Mouse (Mus musculus) midbrain, embryonic 10.5 days (tissue): Measurements from ENCODE around the gene Cavin1. TPM values are rescaled to one million over a fixed set of nuclear protein-coding genes. Genes with fewer than 3 reads are reported as not detected.
A peak's percentile ranks its signal among the peaks of the same experiment; 100 is the strongest.

ENCODE experiments used
- DNase-seq: peaks from one replicate; pipeline ENCODE4 v3.0.0-alpha.2; 2017; ENCODE audit warnings: low spot score
- H3K27ac ChIP-seq: fragments of 300-500 bp; sonication (generic); replicated peaks from 2 replicates; pipeline ENCODE4 v1.5.1; 2016; ENCODE audit warnings: mild to moderate bottlenecking
- H3K27me3 ChIP-seq: fragments of 300-500 bp; sonication (generic); 2 replicates; pipeline ENCODE4 v1.6.1; 2016; ENCODE audit warnings: low read depth, mild to moderate bottlenecking; ENCODE audit not compliant: poor library complexity, severe bottlenecking
- H3K36me3 ChIP-seq: fragments of 300-500 bp; sonication (generic); 2 replicates; pipeline ENCODE4 v1.6.1; 2016; ENCODE audit warnings: mild to moderate bottlenecking, moderate library complexity
- H3K4me1 ChIP-seq: fragments of 300-500 bp; sonication (generic); 2 replicates; pipeline ENCODE4 v1.6.1; 2016
- H3K4me3 ChIP-seq: fragments of 300-500 bp; sonication (generic); 2 replicates; pipeline ENCODE4 v1.5.1; 2016; ENCODE audit warnings: mild to moderate bottlenecking, moderate library complexity
- H3K9me3 ChIP-seq: fragments of 300-500 bp; sonication (generic); replicated peaks from 2 replicates; pipeline ENCODE4 v1.6.1; 2016; ENCODE audit warnings: mild to moderate bottlenecking
- WGBS: fragments of 180-500 bp; shearing (Covaris S2); methylation state at CpG from one replicate; pipeline ENCODE4 v1.1.7; 2016; 5-methylcytosine and 5-hydroxymethylcytosine counted together
- polyA plus RNA-seq: library from polyadenylated mRNA; unstranded; fragments of >200 nt; fragmentation: Nextera tagmentation; extraction: Ambion mirVana; gene quantifications from 2 replicates; pipeline ENCODE4 v1.2.1, GENCODE M21; 2016

Gene Cavin1
- polyA plus RNA-seq, 1 experiment from 2014 or later: 16.7 TPM

DNA sequence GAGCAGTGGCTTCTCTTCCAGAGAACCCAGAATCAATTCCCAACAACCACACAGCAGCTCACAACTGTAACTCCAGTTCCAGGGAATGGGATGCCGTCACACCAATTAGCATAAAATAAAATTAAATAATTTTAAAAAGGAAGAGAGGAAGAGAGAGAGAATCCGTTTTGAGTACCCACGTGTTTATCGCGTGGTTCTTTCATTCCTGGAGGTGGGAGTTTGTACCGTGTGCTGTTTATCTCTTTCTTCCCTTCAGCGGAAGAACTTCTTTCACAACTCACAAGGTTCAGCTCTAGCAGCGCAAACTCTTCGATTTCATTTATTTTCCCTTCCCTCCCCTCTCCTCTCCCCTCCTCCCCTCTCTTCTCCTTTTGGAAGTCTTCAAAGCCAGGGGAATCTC lies 23.5 kb upstream of the Cavin1 start:
- Histone ChIP-seq H3K4me3 (no peak overlapping the region), H3K4me1 (no peaks in the 10 kb centered on the region), H3K36me3 (no peaks in the 10 kb centered on the region), H3K27ac (no peak overlapping the region), H3K9me3 (no peaks in the 10 kb centered on the region), H3K27me3 (no peaks in the 10 kb centered on the region)
- DNase-seq: no peak
- WGBS: 75% methylated on average over 9 of the region's 9 CpGs

DNA sequence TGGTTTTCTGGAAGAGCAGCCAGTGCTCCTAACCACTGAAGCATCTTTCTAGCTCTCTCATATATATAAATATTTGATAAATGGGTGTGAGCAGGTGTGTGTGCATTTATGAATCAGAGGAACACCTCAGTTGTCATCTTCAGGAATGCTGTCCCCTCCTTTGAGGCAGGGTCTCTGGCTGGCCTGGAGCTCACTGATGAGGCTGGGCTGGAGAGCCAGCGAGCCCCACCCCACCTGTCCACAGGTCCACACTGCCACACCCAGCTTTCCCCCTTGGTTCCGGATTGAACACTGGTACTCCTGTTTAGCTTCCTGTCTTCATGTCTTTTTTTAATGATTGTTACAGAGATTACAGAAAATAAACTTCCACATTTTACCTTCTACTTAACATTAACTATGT lies 22.8 kb upstream of the Cavin1 start:
- Histone ChIP-seq H3K4me1 (no peaks in the 10 kb centered on the region), H3K9me3 (no peaks in the 10 kb centered on the region), H3K4me3 (no peak overlapping the region), H3K36me3 (no peaks in the 10 kb centered on the region), H3K27ac (no peak overlapping the region), H3K27me3 (no peaks in the 10 kb centered on the region)
- DNase-seq: no peak
- 78% methylated on average over 2 of the region's 2 CpGs for WGBS

DNA sequence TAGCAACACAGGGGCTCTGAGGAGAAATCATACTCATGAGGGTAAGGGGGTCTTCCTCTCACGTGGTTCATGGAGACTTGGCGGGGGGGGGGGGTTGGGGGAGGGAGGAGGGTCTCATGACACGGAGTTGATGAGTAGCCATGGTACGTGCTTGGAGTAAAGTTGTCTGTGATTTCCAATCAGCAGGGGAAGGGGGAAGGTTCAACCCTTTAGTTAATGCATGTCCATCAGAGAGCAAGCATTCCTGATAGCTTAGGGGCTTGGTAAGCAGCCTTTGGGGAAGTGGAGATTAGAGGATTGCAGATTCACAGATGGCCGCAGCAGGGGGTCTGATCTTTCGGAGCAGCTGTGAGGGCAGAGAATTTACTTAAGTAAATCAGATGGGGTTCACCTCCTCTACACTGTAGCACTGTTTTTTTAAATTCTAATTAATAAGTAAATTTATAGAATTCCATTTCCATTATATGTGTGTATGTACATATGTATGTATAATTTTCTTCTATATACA lies 20.4 kb upstream of the Cavin1 start:
- 27% methylated on average over 6 of the region's 6 CpGs for WGBS
- Histone ChIP-seq H3K27me3 (no peaks in the 10 kb centered on the region), H3K4me3 (no peak overlapping the region), H3K9me3 (no peaks in the 10 kb centered on the region), H3K36me3 (no peaks in the 10 kb centered on the region), H3K4me1 (no peaks in the 10 kb centered on the region), H3K27ac (no peak overlapping the region)
- DNase-seq: peak; percentile 40

DNA sequence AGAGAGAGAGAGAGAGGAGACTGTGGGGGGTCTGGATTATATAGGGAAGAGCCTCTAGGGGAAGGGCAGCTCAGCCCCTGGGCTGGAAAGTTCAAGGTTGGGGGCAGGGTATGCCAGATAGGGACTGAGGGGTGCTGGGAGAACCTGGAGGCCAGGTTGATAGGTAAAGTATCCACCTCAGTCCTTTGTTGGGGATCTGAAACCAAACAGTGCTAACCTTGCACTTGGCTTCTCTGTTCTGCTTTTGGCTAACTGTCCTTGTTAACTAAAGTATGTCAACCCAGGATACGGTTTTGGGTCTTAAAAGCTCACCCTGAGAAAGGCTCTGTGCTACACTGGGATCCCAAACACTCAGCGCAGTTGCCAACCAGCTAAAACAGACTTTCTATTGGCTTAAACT lies 19.0 kb upstream of the Cavin1 start:
- Histone ChIP-seq H3K4me3 (no peak overlapping the region), H3K36me3 (no peaks in the 10 kb centered on the region), H3K9me3 (no peaks in the 10 kb centered on the region), H3K4me1 (no peaks in the 10 kb centered on the region), H3K27ac (no peak overlapping the region), H3K27me3 (no peaks in the 10 kb centered on the region)
- 69% methylated on average over 2 of the region's 2 CpGs for WGBS
- DNase-seq: no peak

DNA sequence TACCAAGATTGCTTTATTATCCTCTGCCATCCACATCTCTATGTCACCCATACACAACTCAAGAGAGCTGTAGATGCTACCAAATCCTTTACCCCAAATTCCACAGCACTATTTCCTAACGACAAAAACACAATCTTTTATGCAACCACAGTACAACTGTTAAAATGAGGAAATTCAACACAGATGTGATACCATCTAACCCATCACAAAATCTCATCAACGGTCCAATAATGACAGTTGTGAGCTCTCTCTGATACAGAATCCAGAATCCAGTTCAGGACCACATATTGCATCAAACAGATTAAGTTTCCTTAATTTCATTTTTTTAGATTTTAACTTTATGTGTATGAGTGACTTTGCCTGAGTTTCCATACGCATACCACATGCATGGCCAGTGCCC lies 18.0 kb upstream of the Cavin1 start:
- Histone ChIP-seq H3K27me3 (no peaks in the 10 kb centered on the region), H3K27ac (no peak overlapping the region), H3K4me3 (no peak overlapping the region), H3K4me1 (peaks cover under 1% of the 10 kb centered on the region; the same call in 1 of the 2 replicates), H3K9me3 (no peaks in the 10 kb centered on the region), H3K36me3 (no peaks in the 10 kb centered on the region)
- no peak for DNase-seq
- WGBS: 84% methylated on average over 3 of the region's 3 CpGs

DNA sequence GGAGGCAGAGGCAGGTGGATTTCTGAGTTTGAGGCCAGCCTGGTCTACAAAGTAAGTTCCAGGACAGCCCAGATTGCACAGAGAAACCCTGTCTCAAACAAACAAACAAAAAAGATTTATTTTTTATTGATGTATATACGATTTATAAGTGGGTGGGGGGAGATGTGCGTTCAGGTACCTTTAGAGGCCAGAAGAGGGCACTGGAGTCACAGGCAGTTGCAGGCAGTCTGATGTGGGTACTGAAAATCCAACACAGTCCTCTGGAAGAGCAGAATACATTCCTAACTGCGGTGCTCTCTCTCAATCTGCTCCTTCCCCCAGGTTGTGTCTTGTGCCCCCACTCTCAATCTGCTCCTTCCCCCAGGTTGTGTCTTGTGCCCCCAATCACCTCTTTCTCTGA lies 14.9 kb upstream of the Cavin1 start:
- no peaks in the 10 kb centered on the region for H3K9me3 ChIP-seq
- H3K4me3 ChIP-seq: no peak overlapping the region
- no peak for DNase-seq
- H3K27ac ChIP-seq: no peak overlapping the region
- WGBS: 61% methylated on average over 3 of the region's 3 CpGs
- H3K4me1 ChIP-seq: peaks cover 8% of the 10 kb centered on the region
- no peaks in the 10 kb centered on the region for H3K36me3 ChIP-seq
- H3K27me3 ChIP-seq: peaks cover 22% of the 10 kb centered on the region

DNA sequence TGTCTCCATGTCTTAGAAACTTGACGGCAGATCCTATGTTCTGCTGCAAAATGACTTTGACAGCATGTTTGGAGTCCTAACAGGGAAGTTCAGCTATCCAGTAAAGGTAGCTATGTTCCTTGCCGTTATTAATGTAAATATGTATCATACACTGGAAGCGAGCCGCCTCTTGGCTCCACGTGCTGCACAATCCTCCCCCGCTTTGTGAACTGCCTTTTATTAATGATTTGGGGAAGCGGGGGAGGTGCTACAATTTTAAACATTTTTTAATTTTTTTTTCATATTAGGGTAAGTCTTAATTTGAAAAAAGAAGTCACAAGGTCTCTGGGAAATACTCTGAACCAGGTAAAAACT lies 13.1 kb upstream of the Cavin1 start:
- Histone ChIP-seq H3K27ac (no peak overlapping the region), H3K27me3 (peaks cover 26% of the 10 kb centered on the region), H3K4me1 (peaks cover 8% of the 10 kb centered on the region), H3K36me3 (no peaks in the 10 kb centered on the region), H3K4me3 (peak overlapping the region; percentile 45; the same call in 1 of the 2 replicates), H3K9me3 (no peaks in the 10 kb centered on the region)
- DNase-seq: no peak
- 76% methylated on average over 7 of the region's 7 CpGs for WGBS

DNA sequence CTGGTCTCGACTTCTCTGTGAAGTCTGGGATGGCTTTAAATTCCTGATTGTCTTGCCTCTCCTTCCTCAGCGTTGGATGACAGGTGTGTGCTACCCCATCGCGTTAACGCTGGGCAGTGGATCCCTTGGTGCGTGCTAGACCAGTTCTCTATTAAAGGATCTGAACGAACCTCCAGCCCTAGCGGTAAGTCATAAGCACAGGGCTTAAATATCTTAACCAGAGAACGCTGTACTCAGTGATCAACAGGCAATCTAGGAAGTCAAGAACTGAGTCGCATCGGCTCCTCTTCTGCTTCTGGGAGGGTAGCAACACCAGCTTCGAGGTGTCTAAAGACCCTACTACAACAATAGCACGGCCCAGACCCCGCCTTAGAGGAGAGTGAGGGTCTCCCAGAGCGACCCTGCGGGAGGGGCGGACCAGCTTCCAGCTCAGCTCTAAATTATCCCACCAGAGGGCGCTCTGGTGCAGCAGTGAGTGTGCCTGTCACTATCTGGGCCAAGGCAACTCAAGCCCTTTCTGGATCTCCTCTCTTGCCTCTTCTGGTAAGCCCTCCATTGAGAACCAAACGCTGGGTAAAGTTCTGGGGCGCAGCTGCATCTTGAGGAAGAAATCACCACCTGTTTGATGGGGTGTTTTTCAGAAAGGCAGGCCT lies 12.6 kb upstream of the Cavin1 start:
- H3K4me1 ChIP-seq: peaks cover 8% of the 10 kb centered on the region
- no peaks in the 10 kb centered on the region for H3K9me3 ChIP-seq
- H3K27ac ChIP-seq: no peak overlapping the region
- DNase-seq: peak; percentile 87
- peak overlapping the region; percentile 45 for H3K4me3 ChIP-seq
- no peaks in the 10 kb centered on the region for H3K36me3 ChIP-seq
- H3K27me3 ChIP-seq: peaks cover 26% of the 10 kb centered on the region
- WGBS: 3% methylated on average over 20 of the region's 20 CpGs

DNA sequence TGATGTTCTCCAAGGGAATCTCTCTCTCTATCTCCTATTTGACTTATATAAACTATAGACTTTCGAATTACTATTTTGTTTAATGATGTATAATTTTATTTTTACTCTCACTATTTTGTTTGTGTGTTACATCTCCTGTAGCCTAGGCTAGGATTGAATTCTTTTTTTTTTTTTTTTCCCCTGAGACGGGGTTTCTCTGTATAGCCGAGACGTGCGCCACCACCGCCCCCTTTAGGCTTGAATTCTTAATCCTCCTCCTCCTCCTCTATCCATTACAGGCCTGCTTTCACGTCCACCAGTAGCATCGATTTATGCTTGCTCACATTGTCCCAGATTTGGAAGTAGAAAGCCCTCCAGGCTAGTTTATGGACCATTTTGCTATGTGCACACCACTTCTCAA lies 11.4 kb upstream of the Cavin1 start:
- Histone ChIP-seq H3K27me3 (peaks cover 26% of the 10 kb centered on the region), H3K9me3 (no peaks in the 10 kb centered on the region), H3K4me3 (no peak overlapping the region), H3K27ac (no peak overlapping the region), H3K4me1 (peaks cover 8% of the 10 kb centered on the region), H3K36me3 (no peaks in the 10 kb centered on the region)
- DNase-seq: no peak
- WGBS: 10% methylated on average over 8 of the region's 8 CpGs

DNA sequence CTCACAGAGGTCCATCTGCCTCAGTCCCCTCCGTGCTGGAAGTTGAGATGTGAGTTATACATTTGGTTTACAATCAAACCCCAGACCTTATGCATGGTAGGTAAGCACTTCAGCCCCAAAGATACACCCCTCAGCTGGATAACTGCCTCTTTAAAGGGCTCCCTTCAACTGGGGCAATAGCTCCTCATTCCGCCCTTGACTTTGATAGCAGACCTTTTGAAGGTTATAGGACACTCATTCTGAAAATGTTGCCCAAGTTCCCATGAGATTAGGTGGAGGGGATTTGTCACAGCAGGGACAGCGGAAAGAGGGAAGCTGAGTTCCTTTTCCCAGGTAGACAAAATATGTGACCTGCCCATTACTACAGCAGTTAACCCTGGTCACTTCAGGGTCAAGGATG lies 10.5 kb upstream of the Cavin1 start:
- Histone ChIP-seq H3K36me3 (no peaks in the 10 kb centered on the region), H3K4me3 (no peak overlapping the region), H3K27me3 (peaks cover 26% of the 10 kb centered on the region), H3K27ac (no peak overlapping the region), H3K9me3 (no peaks in the 10 kb centered on the region), H3K4me1 (peaks cover 8% of the 10 kb centered on the region)
- DNase-seq: no peak
- 61% methylated on average over 3 of the region's 3 CpGs for WGBS

DNA sequence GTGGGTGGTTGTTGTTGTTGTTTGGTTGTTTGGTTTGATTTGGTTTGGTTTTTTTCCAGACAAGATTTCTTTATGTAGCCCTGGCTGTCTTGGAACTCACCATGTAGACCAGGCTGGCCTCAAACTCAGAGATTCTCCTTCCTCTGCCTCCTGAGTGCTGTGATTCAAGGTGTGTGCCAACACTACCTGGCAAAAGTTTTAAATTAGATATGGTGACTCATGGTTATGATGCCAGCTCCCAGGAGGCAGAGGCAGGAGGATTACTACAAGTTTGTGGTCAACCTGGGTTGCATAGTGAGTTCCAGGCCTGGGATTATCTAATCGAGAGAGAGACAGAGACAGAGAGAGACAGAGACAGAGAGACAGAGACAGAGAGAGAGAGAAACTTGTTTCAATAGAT lies 9.8 kb upstream of the Cavin1 start:
- 66% methylated on average over 1 of the region's 1 CpGs for WGBS

GRCm38 (mm10) chr11:100979887-100980286 lies 9.2 kb upstream of the Cavin1 start:
- H3K4me1 ChIP-seq: peaks cover 8% of the 10 kb centered on the region
- DNase-seq: no peak
- 83% methylated on average over 8 of the region's 8 CpGs for WGBS
- H3K9me3 ChIP-seq: no peaks in the 10 kb centered on the region
- H3K27ac ChIP-seq: no peak overlapping the region
- peaks cover 30% of the 10 kb centered on the region for H3K27me3 ChIP-seq
- no peak overlapping the region for H3K4me3 ChIP-seq
- no peaks in the 10 kb centered on the region for H3K36me3 ChIP-seq

More for the DNA sequence above, 9.8 kb upstream of the Cavin1 start:
- no peak for DNase-seq
- Histone ChIP-seq H3K4me3 (no peak overlapping the region), H3K36me3 (no peaks in the 10 kb centered on the region), H3K4me1 (peaks cover 8% of the 10 kb centered on the region), H3K9me3 (no peaks in the 10 kb centered on the region), H3K27me3 (peaks cover 26% of the 10 kb centered on the region), H3K27ac (no peak overlapping the region)

DNA sequence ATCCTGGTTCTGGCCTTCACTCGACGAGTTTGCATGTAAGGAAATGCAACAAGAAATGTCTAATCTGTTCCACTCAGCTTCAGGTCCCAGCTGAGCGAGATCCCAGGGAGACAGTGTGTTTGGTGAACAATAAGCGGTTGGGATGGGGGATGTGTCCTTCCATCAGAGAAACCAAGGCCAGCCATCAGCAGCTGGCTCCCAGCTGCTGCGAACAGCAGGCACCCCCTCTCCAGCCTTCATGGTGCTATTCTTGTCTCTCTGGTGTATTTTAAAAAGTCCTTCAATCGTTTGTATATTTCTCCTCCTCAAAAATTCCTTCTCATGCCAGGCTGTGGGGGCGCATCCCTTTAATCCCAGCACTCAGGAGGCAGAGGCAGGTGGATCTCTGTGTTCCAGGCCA lies 4.6 kb upstream of the Cavin1 start:
- Histone ChIP-seq H3K4me3 (no peak overlapping the region), H3K27me3 (peaks cover 52% of the 10 kb centered on the region), H3K4me1 (peaks cover 5% of the 10 kb centered on the region), H3K27ac (no peak overlapping the region), H3K36me3 (no peaks in the 10 kb centered on the region), H3K9me3 (no peaks in the 10 kb centered on the region)
- no peak for DNase-seq
- 78% methylated on average over 7 of the region's 7 CpGs for WGBS
